Mouse (Mus musculus): ENCODE measurements around the gene Vmn1r214.

The Vmn1r214 gene

GRCm38 (mm10) chr13:23030118-23030517, at the start of gene Vmn1r214:
TSS of gene Vmn1r214 (plus strand) at chr13:23030418.
- no peak for DNase-seq

- DNase-seq, result no peak
These were observed 39.9 kb upstream of the Vmn1r214 start for GRCm38 (mm10) chr13:22990214-22990891.

- DNase-seq, result no peak
These were observed 38.0 kb upstream of the Vmn1r214 start for GRCm38 (mm10) chr13:22992178-22992700.

- DNase-seq, result no peak
These were observed 37.5 kb upstream of the Vmn1r214 start for GRCm38 (mm10) chr13:22992721-22993120.

- no peak for DNase-seq
These were observed 22.9 kb upstream of the Vmn1r214 start, which contains the start of gene Vmn1r213 for GRCm38 (mm10) chr13:23007356-23007755. TSS of gene Vmn1r213 (plus strand) at chr13:23007656.

GRCm38 (mm10) chr13:23018158-23018557, 12.1 kb upstream of the Vmn1r214 start:
- DNase-seq, result no peak

GRCm38 (mm10) chr13:23024812-23025211, 5.4 kb upstream of the Vmn1r214 start:
- no peak for DNase-seq

- DNase-seq, result no peak
These were observed 27.6 kb downstream of the Vmn1r214 start for GRCm38 (mm10) chr13:23057778-23058177.

- DNase-seq, result no peak
These were observed 37.5 kb downstream of the Vmn1r214 start, which contains the start of gene Vmn1r215 for GRCm38 (mm10) chr13:23067725-23068124. TSS of gene Vmn1r215 (plus strand) at chr13:23068025.

GRCm38 (mm10) chr13:23069312-23069711, 39.1 kb downstream of the Vmn1r214 start:
- DNase-seq, result no peak
